9 mouse cellular contexts compared by ENCODE assay signal in the genomic region with DNA sequence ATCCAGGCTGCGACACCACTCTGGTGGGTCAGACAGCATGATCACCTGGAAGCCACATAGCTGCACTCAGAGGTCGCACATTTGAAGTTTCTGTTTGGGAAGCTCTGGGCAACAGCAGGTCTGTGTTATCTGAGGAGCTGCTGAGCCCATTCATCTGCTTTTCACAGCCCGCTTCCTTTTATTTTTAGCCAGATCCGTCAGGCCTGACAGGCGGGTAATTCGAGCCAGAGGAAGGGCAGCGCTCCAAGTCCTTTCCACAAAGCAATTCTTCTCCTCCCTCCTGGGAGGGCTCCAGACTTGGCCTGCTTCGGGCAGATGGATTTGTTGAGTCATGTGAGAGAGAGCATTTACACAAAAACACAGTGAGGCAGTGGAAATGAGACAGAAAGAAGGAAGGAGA.
DNase-seq lines count a peak whose midpoint lies in the region; ATAC-seq and TF ChIP-seq lines count a peak whose summit lies in the region.
"Had no signal": no experiment of that assay in that cellular context is flagged by ENCODE, and none has a peak within 500 bp of the region (broad histone marks: within the 10 kb centered on the region; RNA-seq: fewer than 3 reads in every experiment).

No protein-coding gene starts in this region.

- peak overlapping the region; percentile 46 for H3K4me2 ChIP-seq in liver, postnatal 0 days (ENCODE audit: low read depth, low read length)

- TF ChIP-seq RAD21 in MEL (IDR thresholded peaks at IDR 0.05; ENCODE audit: low read depth, low read length), result no peak

- TF ChIP-seq CTCF in MEL (IDR thresholded peaks at IDR 0.05 in 2 of 3, conservative IDR thresholded peaks at IDR 0.05 in 1 of 3; ENCODE audit: control insufficient read depth in 1 of 3, insufficient read depth in 1 of 3, low read depth in 2 of 3, low read length in 3 of 3, poor library complexity in 1 of 3, severe bottlenecking in 1 of 3), result no peak
- no peak for TF ChIP-seq CTCF in layer of hippocampus, adult 2 months (conservative IDR thresholded peaks at IDR 0.05)
- TF ChIP-seq CTCF in liver, postnatal 0 days (IDR thresholded peaks at IDR 0.05; ENCODE audit: low read depth), result no peak
- TF ChIP-seq CTCF in olfactory bulb, adult 2 months (IDR thresholded peaks at IDR 0.05; ENCODE audit: insufficient read depth, low read depth, low read length), result no peak

- H3K27me3 ChIP-seq in MEL (ENCODE audit: control insufficient read depth in 1 of 2, insufficient read depth in 2 of 2, low read length in 2 of 2), result peaks cover 0 to 11% of the 10 kb centered on the region in 2 experiments; a peak in 3 of 4 replicates
- H3K27me3 ChIP-seq in liver, postnatal 0 days (ENCODE audit: insufficient read depth, low read length), result no peaks in the 10 kb centered on the region

- peak overlapping the region in 1 of 2 experiments; percentile 46; a peak in 2 of 4 replicates for H3K4me3 ChIP-seq in MEL (ENCODE audit: control insufficient read depth in 1 of 2, insufficient read depth in 1 of 2, low read depth in 2 of 2, low read length in 2 of 2)
- H3K4me3 ChIP-seq in layer of hippocampus, adult 2 months, result no peak overlapping the region; the same call in 1 of the 2 replicates
- no peak overlapping the region for H3K4me3 ChIP-seq in liver, postnatal 0 days (ENCODE audit: low read depth, low read length)
- no peak overlapping the region for H3K4me3 ChIP-seq in olfactory bulb, adult 2 months (ENCODE audit: insufficient read depth, low read depth, low read length)

- WGBS in liver, postnatal 0 days (ENCODE audit: insufficient replicate concordance), result 3% methylated on average over 8 of the region's 8 CpGs
- 17% methylated on average over 8 of the region's 8 CpGs for WGBS in olfactory bulb, adult 2 months

- peak; percentile 52 for DNase-seq in MEL (ENCODE audit: low read depth, low spot score)
- peak; percentile 97 for DNase-seq in cerebellum, adult 9-11 months
- peak; percentile 87 to 94 for DNase-seq in frontal cortex, adult 2 months (ENCODE audit: extremely low spot score in 1 of 2, low spot score in 1 of 2)
- peak; percentile 96 for DNase-seq in heart, postnatal 4 days
- peak; percentile 87 to 95 for DNase-seq in layer of hippocampus, adult 2 months (ENCODE audit: low spot score in 2 of 2)
- peak; percentile 45 for DNase-seq in liver, postnatal 0 days
- peak; percentile 79 to 91 for DNase-seq in urinary bladder, postnatal 36 days (ENCODE audit: low spot score in 2 of 2)

- no peak overlapping the region for H3K27ac ChIP-seq in MEL (ENCODE audit: control insufficient read depth, low read depth, low read length)
- H3K27ac ChIP-seq in layer of hippocampus, adult 2 months, result peak overlapping the region; percentile 89
- H3K27ac ChIP-seq in liver, postnatal 0 days (ENCODE audit: low read depth), result peak overlapping the region; percentile 51; the same call in 1 of the 2 replicates
- peak overlapping the region; percentile 59 for H3K27ac ChIP-seq in olfactory bulb, adult 2 months (ENCODE audit: insufficient read depth, low read depth, low read length)

- ATAC-seq in liver, postnatal 0 days, result 0 out of 2 replicates have a peak, but pooled peaks have one; percentile 33

- H3K36me3 ChIP-seq in MEL (ENCODE audit: control insufficient read depth in 1 of 2, insufficient read depth in 2 of 2, low read length in 2 of 2), result no peaks in the 10 kb centered on the region
- H3K36me3 ChIP-seq in liver, postnatal 0 days (replicated peaks; ENCODE audit: insufficient read depth, low read length), result no peaks in the 10 kb centered on the region; the same call in 1 of the 2 replicates
- H3K36me3 ChIP-seq: G1E had no signal

- no peak for TF ChIP-seq EP300 in MEL (IDR thresholded peaks at IDR 0.05; ENCODE audit: low read depth in 1 of 2, low read length in 2 of 2)
- no peak for TF ChIP-seq EP300 in liver, postnatal 0 days (IDR thresholded peaks at IDR 0.05; ENCODE audit: low read depth)

- no peak for TF ChIP-seq POLR2A in MEL (IDR thresholded peaks at IDR 0.05; ENCODE audit: control insufficient read depth in 1 of 2, insufficient read depth in 1 of 2, low read depth in 1 of 2, low read length in 2 of 2, poor library complexity in 1 of 2)
- TF ChIP-seq POLR2A in olfactory bulb, adult 2 months (IDR thresholded peaks at IDR 0.05; ENCODE audit: insufficient read depth, low read depth, low read length), result no peak

- no peaks in the 10 kb centered on the region for H3K4me1 ChIP-seq in MEL (ENCODE audit: control insufficient read depth in 1 of 2, insufficient read depth in 2 of 2, low read length in 2 of 2)
- H3K4me1 ChIP-seq in liver, postnatal 0 days (ENCODE audit: insufficient read depth), result peaks cover 43% of the 10 kb centered on the region
- peaks cover 19% of the 10 kb centered on the region for H3K4me1 ChIP-seq in olfactory bulb, adult 2 months (ENCODE audit: control insufficient read depth, insufficient read depth, low read length)

- H3K9me3 ChIP-seq in MEL (replicated peaks; ENCODE audit: insufficient read depth, low read length), result no peaks in the 10 kb centered on the region
- H3K9me3 ChIP-seq in liver, postnatal 0 days (ENCODE audit: low read length), result no peaks in the 10 kb centered on the region
- H3K9me3 ChIP-seq: G1E had no signal

- no peak overlapping the region for H3K9ac ChIP-seq in MEL (ENCODE audit: control insufficient read depth, low read depth, low read length, poor library complexity, severe bottlenecking)
- no peak overlapping the region; the same call in 1 of the 2 replicates for H3K9ac ChIP-seq in liver, postnatal 0 days (replicated peaks)

- no peaks in the 10 kb centered on the region for H3K79me2 ChIP-seq in MEL (ENCODE audit: control insufficient read depth, insufficient read depth, low read length, poor library complexity)

TF ChIP-seq in MEL, 35 proteins besides CTCF, POLR2A, EP300 and RAD21:
- TF ChIP-seq SMC3 (IDR thresholded peaks at IDR 0.05; ENCODE audit: low read depth, low read length) (no peak), MYC (IDR thresholded peaks at IDR 0.05; ENCODE audit: low read depth, low read length) (no peak), JUND (IDR thresholded peaks at IDR 0.05; ENCODE audit: low read depth, low read length) (no peak), MAZ (IDR thresholded peaks at IDR 0.05; ENCODE audit: low read depth, low read length) (no peak), TAL1 (IDR thresholded peaks at IDR 0.05; ENCODE audit: low read length) (no peak), MEF2A (IDR thresholded peaks at IDR 0.05; ENCODE audit: extremely low read depth, insufficient replicate concordance, low read depth, low read length, poor library complexity, severe bottlenecking) (no peak), CHD2 (IDR thresholded peaks at IDR 0.05; ENCODE audit: low read length) (no peak), POLR2AphosphoS2 (IDR thresholded peaks at IDR 0.05; ENCODE audit: low read length) (no peak), BHLHE40 (IDR thresholded peaks at IDR 0.05; ENCODE audit: borderline replicate concordance, low read depth, low read length) (no peak), POLR2AphosphoS5 (IDR thresholded peaks at IDR 0.05; ENCODE audit: borderline replicate concordance, low read depth, low read length) (no peak), SIN3A (IDR thresholded peaks at IDR 0.05; ENCODE audit: low read length) (no peak), ZC3H11A (IDR thresholded peaks at IDR 0.05; ENCODE audit: low read depth, low read length) (no peak), MXI1 (IDR thresholded peaks at IDR 0.05; ENCODE audit: low read depth, low read length) (no peak), ZMIZ1 (IDR thresholded peaks at IDR 0.05; ENCODE audit: low read depth, low read length) (no peak), NELFE (IDR thresholded peaks at IDR 0.05; ENCODE audit: low read depth, low read length) (no peak), USF2 (IDR thresholded peaks at IDR 0.05; ENCODE audit: borderline replicate concordance in 1 of 2, insufficient read depth in 1 of 2, low read depth in 1 of 2, low read length in 2 of 2) (no peak)

Comparison
In these comparisons a context has a peak if more than half of its experiments do, and no peak if none do; other contexts are left out.
1. DNase-seq: peak in every context shown above with its lines; median percentile 97 in cerebellum, adult 9-11 months; 96 in heart, postnatal 4 days; 91 in layer of hippocampus, adult 2 months; 90 in frontal cortex, adult 2 months; 85 in urinary bladder, postnatal 36 days; 52 in MEL; 45 in liver, postnatal 0 days.